Mouse (Mus musculus): ENCODE measurements at regions not wholly inside any gene's neighbourhood (a gene's known extent, or its start where the extent isn't known, plus 50 kb on each side); places are given as distances from the start of the nearest gene placed in this dataset.

DNA sequence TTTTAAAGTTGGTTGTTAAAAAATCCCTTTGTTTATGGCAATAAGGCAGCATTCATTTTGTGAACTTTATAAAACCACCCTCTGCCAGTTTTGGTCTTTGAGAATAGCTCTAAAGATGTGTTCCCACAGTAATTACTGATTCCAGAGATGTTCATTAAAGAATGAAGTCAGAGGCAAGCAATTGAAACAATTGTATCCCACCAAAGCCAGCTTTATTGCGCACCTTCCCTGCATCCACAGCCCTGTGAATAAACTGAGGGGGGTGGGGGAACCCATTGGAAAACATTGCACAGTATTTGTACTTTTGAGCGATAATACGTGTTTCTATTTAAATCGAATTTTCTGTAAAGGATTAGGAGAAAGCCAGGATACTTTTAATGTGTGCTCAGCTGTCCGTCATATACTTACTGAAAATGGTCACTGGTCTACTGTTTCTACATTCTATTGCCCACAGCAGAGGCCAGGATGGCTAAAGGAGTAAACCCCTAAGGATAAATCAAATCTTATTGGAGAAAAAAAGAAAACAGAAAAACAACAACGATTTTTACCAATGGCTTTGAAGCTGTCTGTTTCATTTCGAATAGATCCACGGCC, 278.3 kb downstream of the Usp25 start:
- no peak overlapping the region for H3K4me2 ChIP-seq (ENCODE audit: low read depth, low read length)
- no peak overlapping the region for H3K4me3 ChIP-seq (ENCODE audit: low read length)
- ATAC-seq (ENCODE audit: low read depth) = no peak
- H3K9me3 ChIP-seq (ENCODE audit: control insufficient read depth, low read length) = no peaks in the 10 kb centered on the region
- H3K27me3 ChIP-seq (ENCODE audit: control insufficient read depth, insufficient read depth, low read depth, low read length) = no peaks in the 10 kb centered on the region
- no peak overlapping the region for H3K27ac ChIP-seq (ENCODE audit: low read length)
- H3K9ac ChIP-seq (ENCODE audit: low read length) = no peak overlapping the region
- no peaks in the 10 kb centered on the region for H3K4me1 ChIP-seq (replicated peaks; ENCODE audit: control insufficient read depth, insufficient read depth, low read length)
- WGBS = 90% methylated on average over 8 of the region's 8 CpGs
- no peaks in the 10 kb centered on the region for H3K36me3 ChIP-seq (ENCODE audit: control insufficient read depth, insufficient read depth, low read length)

DNA sequence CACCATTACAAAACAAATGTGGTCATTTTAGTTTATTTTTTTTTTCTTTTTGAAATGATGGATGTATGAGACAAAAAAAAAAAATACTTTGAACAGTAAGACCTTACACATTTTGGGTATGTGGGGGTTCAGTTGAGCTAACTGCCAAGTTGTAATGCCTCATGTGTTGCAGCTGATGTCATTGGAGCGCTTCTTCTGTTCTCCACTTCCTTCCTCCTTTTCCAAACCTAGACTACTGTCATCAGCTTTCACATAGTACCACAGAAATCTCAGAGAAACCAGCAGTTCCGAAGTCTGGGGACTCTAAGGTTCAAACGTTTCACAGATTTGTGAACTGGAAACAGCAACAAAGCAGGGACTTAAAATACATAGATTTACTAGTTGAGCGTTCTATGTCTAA, 270.7 kb downstream of the Usp25 start:
- Histone ChIP-seq H3K4me2 (ENCODE audit: low read depth, low read length) (no peak overlapping the region), H3K9me3 (ENCODE audit: control insufficient read depth, low read length) (no peaks in the 10 kb centered on the region), H3K27ac (ENCODE audit: low read length) (no peak overlapping the region), H3K4me1 (replicated peaks; ENCODE audit: control insufficient read depth, insufficient read depth, low read length) (no peaks in the 10 kb centered on the region), H3K36me3 (ENCODE audit: control insufficient read depth, insufficient read depth, low read length) (no peaks in the 10 kb centered on the region), H3K27me3 (ENCODE audit: control insufficient read depth, insufficient read depth, low read depth, low read length) (no peaks in the 10 kb centered on the region), H3K4me3 (ENCODE audit: low read length) (no peak overlapping the region), H3K9ac (ENCODE audit: low read length) (no peak overlapping the region)
- WGBS = 79% methylated on average over 4 of the region's 4 CpGs
- no peak for ATAC-seq (ENCODE audit: low read depth)

GRCm38 (mm10) chr16:77279916-77280315, 266.4 kb downstream of the Usp25 start:
- no peak overlapping the region for H3K9ac ChIP-seq (ENCODE audit: low read length)
- no peaks in the 10 kb centered on the region for H3K36me3 ChIP-seq (ENCODE audit: control insufficient read depth, insufficient read depth, low read length)
- H3K27me3 ChIP-seq (ENCODE audit: control insufficient read depth, insufficient read depth, low read depth, low read length) = no peaks in the 10 kb centered on the region
- no peaks in the 10 kb centered on the region for H3K9me3 ChIP-seq (ENCODE audit: control insufficient read depth, low read length)
- H3K4me1 ChIP-seq (replicated peaks; ENCODE audit: control insufficient read depth, insufficient read depth, low read length) = no peaks in the 10 kb centered on the region
- H3K4me2 ChIP-seq (ENCODE audit: low read depth, low read length) = no peak overlapping the region
- no peak for ATAC-seq (ENCODE audit: low read depth)
- WGBS = 68% methylated on average over 4 of the region's 4 CpGs
- no peak overlapping the region for H3K27ac ChIP-seq (ENCODE audit: low read length)
- H3K4me3 ChIP-seq (ENCODE audit: low read length) = no peak overlapping the region

DNA sequence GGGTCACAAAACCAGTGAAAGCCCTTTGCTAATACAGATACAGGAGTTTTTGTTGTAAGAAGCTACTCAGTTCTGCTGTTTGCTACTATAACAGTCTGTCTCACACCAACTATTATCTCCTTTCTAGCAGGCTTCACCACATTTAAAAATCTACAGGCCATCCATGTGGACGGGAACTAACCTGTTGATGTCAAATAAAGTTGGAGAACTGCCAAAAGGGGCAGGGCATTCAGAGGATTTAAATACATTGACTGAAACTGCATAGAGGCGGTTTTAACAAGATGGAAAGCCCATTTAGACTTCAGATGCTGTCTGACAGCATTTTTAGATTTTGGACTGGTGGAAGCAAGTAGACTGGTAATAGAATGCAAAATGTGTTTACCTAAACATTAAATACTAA, 266.0 kb downstream of the Usp25 start:
- Histone ChIP-seq H3K36me3 (ENCODE audit: control insufficient read depth, insufficient read depth, low read length) (no peaks in the 10 kb centered on the region), H3K4me1 (replicated peaks; ENCODE audit: control insufficient read depth, insufficient read depth, low read length) (no peaks in the 10 kb centered on the region), H3K27ac (ENCODE audit: low read length) (no peak overlapping the region), H3K27me3 (ENCODE audit: control insufficient read depth, insufficient read depth, low read depth, low read length) (no peaks in the 10 kb centered on the region), H3K4me2 (ENCODE audit: low read depth, low read length) (no peak overlapping the region), H3K9me3 (ENCODE audit: control insufficient read depth, low read length) (no peaks in the 10 kb centered on the region), H3K9ac (ENCODE audit: low read length) (no peak overlapping the region), H3K4me3 (ENCODE audit: low read length) (no peak overlapping the region)
- no peak for ATAC-seq (ENCODE audit: low read depth)
- WGBS = 47% methylated on average over 2 of the region's 2 CpGs

DNA sequence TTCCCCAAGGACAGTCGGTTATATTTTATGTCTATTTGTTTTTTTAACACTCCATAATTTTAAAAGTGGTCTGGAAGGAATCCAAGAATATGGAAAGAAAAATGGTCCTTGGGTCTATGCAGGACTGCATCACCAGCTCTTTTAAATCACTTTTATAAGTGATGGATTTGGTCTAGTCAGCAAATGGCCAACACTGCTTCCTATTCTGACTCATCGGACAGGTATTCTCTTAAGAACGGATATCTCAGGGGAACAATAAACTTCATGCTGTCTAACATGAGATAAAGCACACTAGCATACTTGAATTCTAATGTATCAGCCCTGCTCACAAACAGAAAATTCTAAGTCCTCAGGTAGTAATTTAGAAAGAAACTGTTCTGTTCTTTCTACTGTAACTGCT, 259.8 kb downstream of the Usp25 start:
- ATAC-seq (ENCODE audit: low read depth) = no peak
- Histone ChIP-seq H3K4me2 (ENCODE audit: low read depth, low read length) (no peak overlapping the region), H3K27ac (ENCODE audit: low read length) (no peak overlapping the region), H3K4me3 (ENCODE audit: low read length) (no peak overlapping the region), H3K9me3 (ENCODE audit: control insufficient read depth, low read length) (no peaks in the 10 kb centered on the region), H3K27me3 (ENCODE audit: control insufficient read depth, insufficient read depth, low read depth, low read length) (no peaks in the 10 kb centered on the region), H3K9ac (ENCODE audit: low read length) (no peak overlapping the region), H3K36me3 (ENCODE audit: control insufficient read depth, insufficient read depth, low read length) (no peaks in the 10 kb centered on the region), H3K4me1 (replicated peaks; ENCODE audit: control insufficient read depth, insufficient read depth, low read length) (no peaks in the 10 kb centered on the region)
- WGBS = 30% methylated on average over 3 of the region's 3 CpGs

DNA sequence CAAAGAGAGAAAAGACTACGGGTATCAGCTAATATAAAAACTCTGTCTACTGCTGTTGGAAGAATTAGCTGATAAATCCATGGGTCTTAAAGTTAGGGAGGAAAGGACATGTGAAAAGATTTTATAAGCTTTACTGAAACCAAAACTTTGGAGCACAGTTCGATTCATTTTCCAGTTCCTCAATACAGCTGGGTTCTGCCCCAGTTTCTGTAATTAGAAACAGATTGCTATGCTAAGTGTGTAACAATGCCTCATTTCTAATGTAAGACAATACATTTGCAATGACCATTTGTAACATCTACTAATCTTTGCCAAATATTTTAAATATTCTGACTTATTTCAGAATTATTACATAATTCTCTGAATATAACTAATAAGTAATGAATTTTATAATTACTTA, 255.4 kb downstream of the Usp25 start:
- ATAC-seq (ENCODE audit: low read depth) = no peak
- 71% methylated on average over 2 of the region's 2 CpGs for WGBS
- no peak overlapping the region for H3K4me3 ChIP-seq (ENCODE audit: low read length)
- H3K36me3 ChIP-seq (ENCODE audit: control insufficient read depth, insufficient read depth, low read length) = no peaks in the 10 kb centered on the region
- no peak overlapping the region for H3K9ac ChIP-seq (ENCODE audit: low read length)
- no peak overlapping the region for H3K27ac ChIP-seq (ENCODE audit: low read length)
- H3K9me3 ChIP-seq (ENCODE audit: control insufficient read depth, low read length) = no peaks in the 10 kb centered on the region
- H3K4me2 ChIP-seq (ENCODE audit: low read depth, low read length) = no peak overlapping the region
- H3K4me1 ChIP-seq (replicated peaks; ENCODE audit: control insufficient read depth, insufficient read depth, low read length) = no peaks in the 10 kb centered on the region
- no peaks in the 10 kb centered on the region for H3K27me3 ChIP-seq (ENCODE audit: control insufficient read depth, insufficient read depth, low read depth, low read length)

DNA sequence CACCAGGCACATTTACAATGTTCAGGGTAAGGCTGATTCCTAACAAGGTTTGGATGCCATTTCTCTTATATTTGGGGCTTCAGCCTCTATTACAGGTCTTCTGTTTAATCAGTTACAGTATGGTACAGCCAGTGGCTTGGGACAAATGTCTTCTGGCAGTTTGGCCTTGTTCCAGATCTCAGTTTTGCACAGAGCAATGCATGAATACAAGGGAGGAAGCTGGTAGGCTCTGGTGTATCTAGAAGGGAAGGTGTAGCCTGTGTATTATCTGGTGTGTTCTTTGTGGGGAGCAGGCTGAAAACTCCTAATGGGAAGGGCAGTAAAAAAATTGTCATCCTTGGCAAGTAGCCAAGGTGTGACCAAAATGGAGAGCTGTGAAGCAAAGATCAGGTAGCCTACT, 254.2 kb downstream of the Usp25 start:
- ATAC-seq (ENCODE audit: low read depth) = no peak
- Histone ChIP-seq H3K4me1 (replicated peaks; ENCODE audit: control insufficient read depth, insufficient read depth, low read length) (no peaks in the 10 kb centered on the region), H3K27me3 (ENCODE audit: control insufficient read depth, insufficient read depth, low read depth, low read length) (no peaks in the 10 kb centered on the region), H3K9ac (ENCODE audit: low read length) (no peak overlapping the region), H3K9me3 (ENCODE audit: control insufficient read depth, low read length) (no peaks in the 10 kb centered on the region), H3K27ac (ENCODE audit: low read length) (no peak overlapping the region), H3K4me2 (ENCODE audit: low read depth, low read length) (no peak overlapping the region), H3K36me3 (ENCODE audit: control insufficient read depth, insufficient read depth, low read length) (no peaks in the 10 kb centered on the region), H3K4me3 (ENCODE audit: low read length) (no peak overlapping the region)

DNA sequence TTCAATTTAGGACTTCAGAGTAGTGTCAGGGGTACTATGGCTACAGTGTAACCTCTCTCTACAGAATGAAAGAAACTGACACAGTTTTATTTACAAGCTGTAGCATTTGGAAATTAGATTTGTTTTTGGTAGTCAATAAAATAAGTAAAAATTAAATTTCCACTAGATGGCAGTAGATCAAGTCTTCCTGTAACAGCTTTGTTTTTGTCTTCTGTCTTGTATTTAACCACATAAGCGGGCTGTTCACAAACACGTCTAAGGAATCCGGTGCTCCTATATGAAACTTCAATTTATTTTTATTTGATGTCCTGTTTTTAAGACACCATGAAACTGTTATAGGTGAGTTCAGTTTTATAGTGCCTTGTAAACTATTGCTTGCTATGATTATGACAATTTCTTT, 238.8 kb downstream of the Usp25 start:
- Histone ChIP-seq H3K36me3 (ENCODE audit: control insufficient read depth, insufficient read depth, low read length) (no peaks in the 10 kb centered on the region), H3K9ac (ENCODE audit: low read length) (no peak overlapping the region), H3K9me3 (ENCODE audit: control insufficient read depth, low read length) (no peaks in the 10 kb centered on the region), H3K27me3 (ENCODE audit: control insufficient read depth, insufficient read depth, low read depth, low read length) (no peaks in the 10 kb centered on the region), H3K4me2 (ENCODE audit: low read depth, low read length) (no peak overlapping the region), H3K27ac (ENCODE audit: low read length) (no peak overlapping the region), H3K4me1 (replicated peaks; ENCODE audit: control insufficient read depth, insufficient read depth, low read length) (no peaks in the 10 kb centered on the region), H3K4me3 (ENCODE audit: low read length) (no peak overlapping the region)
- no peak for ATAC-seq (ENCODE audit: low read depth)
- 38% methylated on average over 3 of the region's 3 CpGs for WGBS

DNA sequence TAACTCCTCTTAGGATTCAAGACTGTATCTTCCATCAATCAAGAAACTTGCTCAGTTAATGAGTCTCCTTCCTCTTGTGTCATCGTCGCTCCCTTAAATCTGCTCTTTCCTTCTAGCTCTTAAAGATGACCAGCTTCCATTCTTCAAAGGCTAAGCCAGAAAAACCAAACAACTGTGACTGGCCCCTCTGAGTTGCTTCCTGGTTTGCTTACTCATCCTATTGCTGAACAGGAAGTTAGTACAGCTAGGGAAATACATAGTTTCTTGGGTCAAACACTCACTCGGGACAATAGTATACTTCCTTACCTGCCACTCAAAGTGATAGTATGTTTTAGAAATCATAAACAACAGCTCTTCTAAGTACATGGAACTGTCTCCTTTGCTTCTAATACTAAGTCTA, 237.9 kb downstream of the Usp25 start:
- no peak overlapping the region for H3K27ac ChIP-seq (ENCODE audit: low read length)
- WGBS = 33% methylated on average over 3 of the region's 3 CpGs

DNA sequence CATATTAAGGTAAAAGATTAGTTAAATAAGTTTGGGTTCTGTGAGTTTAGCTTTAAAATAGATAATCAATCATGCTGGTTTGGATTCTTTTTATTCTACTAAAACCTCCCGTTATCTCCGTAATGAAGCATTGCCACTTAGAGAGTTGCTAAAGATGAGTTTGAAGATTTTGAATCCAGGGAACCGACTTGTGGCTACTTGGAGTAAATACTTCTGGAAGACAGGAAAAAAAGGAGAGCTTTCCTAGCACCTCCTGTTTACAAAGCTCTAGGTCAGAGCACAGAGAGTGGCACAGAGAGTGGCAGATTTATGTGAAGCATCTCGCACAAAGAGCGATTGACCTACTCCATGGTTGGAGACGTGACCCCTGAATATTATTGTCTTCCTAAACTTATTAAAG, 227.4 kb downstream of the Usp25 start:
- H3K9ac ChIP-seq (ENCODE audit: low read length) = no peak overlapping the region
- no peak for ATAC-seq (ENCODE audit: low read depth)
- H3K27me3 ChIP-seq (ENCODE audit: control insufficient read depth, insufficient read depth, low read depth, low read length) = no peaks in the 10 kb centered on the region
- H3K27ac ChIP-seq (ENCODE audit: low read length) = no peak overlapping the region
- 54% methylated on average over 6 of the region's 6 CpGs for WGBS
- H3K9me3 ChIP-seq (ENCODE audit: control insufficient read depth, low read length) = no peaks in the 10 kb centered on the region
- H3K4me2 ChIP-seq (ENCODE audit: low read depth, low read length) = no peak overlapping the region
- H3K4me1 ChIP-seq (replicated peaks; ENCODE audit: control insufficient read depth, insufficient read depth, low read length) = peaks cover 4% of the 10 kb centered on the region; the same call in 1 of the 2 replicates
- H3K4me3 ChIP-seq (ENCODE audit: low read length) = no peak overlapping the region
- H3K36me3 ChIP-seq (ENCODE audit: control insufficient read depth, insufficient read depth, low read length) = no peaks in the 10 kb centered on the region

More for the DNA sequence above, 237.9 kb downstream of the Usp25 start:
- Histone ChIP-seq H3K4me2 (ENCODE audit: low read depth, low read length) (no peak overlapping the region), H3K27me3 (ENCODE audit: control insufficient read depth, insufficient read depth, low read depth, low read length) (no peaks in the 10 kb centered on the region), H3K9ac (ENCODE audit: low read length) (no peak overlapping the region), H3K4me3 (ENCODE audit: low read length) (no peak overlapping the region), H3K9me3 (ENCODE audit: control insufficient read depth, low read length) (no peaks in the 10 kb centered on the region), H3K4me1 (replicated peaks; ENCODE audit: control insufficient read depth, insufficient read depth, low read length) (no peaks in the 10 kb centered on the region), H3K36me3 (ENCODE audit: control insufficient read depth, insufficient read depth, low read length) (no peaks in the 10 kb centered on the region)
- no peak; the same call in 1 of the 2 replicates for ATAC-seq (ENCODE audit: low read depth)
